Mouse (Mus musculus) spleen, adult 2 months (tissue): ENCODE results near the gene Sec24c. TPM values are rescaled to one million over a fixed set of nuclear protein-coding genes. Genes with fewer than 3 reads are reported as not detected.
A peak's percentile ranks its signal among the peaks of the same experiment; 100 is the strongest.

Source experiments
- DNase-seq, 2 experiments: peaks; one replicate each; pipeline versions ENCODE4 v3.0.0 to v3.0.0-alpha.2; 2012 to 2021; ENCODE audit warnings: low spot score in 2 of 2, low read depth in 1 of 2
- H3K27ac ChIP-seq: fragments of 200-500 bp; 2 replicates; pipeline ENCODE4 v1.5.1; 2012; ENCODE audit warnings: low read length, inconsistent platforms; ENCODE audit not compliant: insufficient read depth
- H3K27me3 ChIP-seq: fragments of 200-500 bp; 2 replicates; pipeline ENCODE4 v1.6.1; 2012; ENCODE audit warnings: mild to moderate bottlenecking, moderate library complexity, low read length, inconsistent platforms; ENCODE audit not compliant: control insufficient read depth, insufficient read depth
- H3K36me3 ChIP-seq: fragments of 200-500 bp; 2 replicates; pipeline ENCODE4 v1.6.1; 2012; ENCODE audit warnings: mild to moderate bottlenecking, low read length, inconsistent platforms; ENCODE audit not compliant: control insufficient read depth, insufficient read depth
- H3K4me1 ChIP-seq: fragments of 200-500 bp; 2 replicates; pipeline ENCODE4 v1.6.1; 2011; ENCODE audit warnings: inconsistent platforms; ENCODE audit not compliant: control insufficient read depth, insufficient read depth, insufficient read length
- H3K4me3 ChIP-seq: fragments of 200-500 bp; 2 replicates; pipeline ENCODE4 v1.5.1; 2011; ENCODE audit warnings: mild to moderate bottlenecking, inconsistent platforms; ENCODE audit not compliant: insufficient read depth, insufficient read length; ENCODE audit errors: extremely low read depth
- CTCF ChIP-seq: fragments of 200-500 bp; IDR thresholded peaks from 2 replicates; pipeline ENCODE4 v1.5.1; 2011; ENCODE audit warnings: mild to moderate bottlenecking, inconsistent platforms; ENCODE audit not compliant: insufficient read depth, insufficient read length, insufficient replicate concordance; ENCODE audit errors: extremely low read depth
- POLR2A ChIP-seq: fragments of 200-500 bp; IDR thresholded peaks from 2 replicates; pipeline ENCODE4 v1.6.1; 2011; ENCODE audit warnings: low read depth, low read length, inconsistent platforms
- WGBS: fragments of 180-500 bp; shearing (Covaris S2); methylation state at CpG from one replicate; pipeline ENCODE4 v1.1.7; 2018; 5-methylcytosine and 5-hydroxymethylcytosine counted together
- polyA plus RNA-seq: library from polyadenylated mRNA; depleted of rRNA; stranded (reverse); fragments of >200 nt; gene quantifications from 2 replicates; pipeline ENCODE4 v1.2.3, GENCODE M21; 2012

Sec24c gene
- polyA plus RNA-seq, 1 experiment: 181 TPM

- Histone ChIP-seq H3K4me1 (no peaks in the 10 kb centered on the region; the same call in 1 of the 2 replicates), H3K4me3 (peak within 1 kb of the TSS; percentile 89), H3K36me3 (peaks cover 12% of the 10 kb centered on the region), H3K27me3 (no peaks in the 10 kb centered on the region), H3K27ac (peak within 1 kb of the TSS; percentile 72)
- peak; percentile 57 to 83 for DNase-seq
- under 1% methylated on average over 79 of the region's 80 CpGs for WGBS
- peak; percentile 65 for TF ChIP-seq POLR2A
- TF ChIP-seq CTCF: no peak
Measured at GRCm38 (mm10) chr14:20707201-20708190, 33.4 kb downstream of the Sec24c start, which contains the start of gene Zswim8. Zswim8 (plus strand) TSS chr14:20707552.

- no peak for DNase-seq
- Histone ChIP-seq H3K27ac (peak overlapping the region; percentile 59; the same call in 1 of the 2 replicates), H3K27me3 (no peaks in the 10 kb centered on the region), H3K4me3 (peak overlapping the region; percentile 89), H3K4me1 (no peaks in the 10 kb centered on the region; the same call in 1 of the 2 replicates), H3K36me3 (peaks cover 18% of the 10 kb centered on the region)
- TF ChIP-seq CTCF (no peak), POLR2A (no peak)
- WGBS: 4% methylated on average over 10 of the region's 10 CpGs
Measured at GRCm38 (mm10) chr14:20708239-20708638, 34.1 kb downstream of the Sec24c start.

GRCm38 (mm10) chr14:20713832-20714231 lies 39.7 kb downstream of the Sec24c start:
- H3K27me3 ChIP-seq: no peaks in the 10 kb centered on the region
- H3K4me1 ChIP-seq: no peaks in the 10 kb centered on the region; the same call in 1 of the 2 replicates
- no peak overlapping the region for H3K4me3 ChIP-seq
- no peak for TF ChIP-seq CTCF
- no peak for TF ChIP-seq POLR2A
- H3K36me3 ChIP-seq: peaks cover 55% of the 10 kb centered on the region
- no peak for DNase-seq
- WGBS: 93% methylated on average over 11 of the region's 11 CpGs
- no peak overlapping the region for H3K27ac ChIP-seq

GRCm38 (mm10) chr14:20718443-20718842 lies 44.3 kb downstream of the Sec24c start:
- WGBS: 95% methylated on average over 10 of the region's 10 CpGs
- TF ChIP-seq POLR2A: no peak

GRCm38 (mm10) chr14:20719767-20720166 lies 45.7 kb downstream of the Sec24c start:
- no peaks in the 10 kb centered on the region for H3K27me3 ChIP-seq
- TF ChIP-seq POLR2A (no peak), CTCF (no peak)
- 95% methylated on average over 12 of the region's 12 CpGs for WGBS
- DNase-seq: no peak
- no peak overlapping the region for H3K27ac ChIP-seq
- H3K4me3 ChIP-seq: no peak overlapping the region
- H3K36me3 ChIP-seq: peaks cover 53% of the 10 kb centered on the region
- H3K4me1 ChIP-seq: no peaks in the 10 kb centered on the region

More at GRCm38 (mm10) chr14:20718443-20718842, 44.3 kb downstream of the Sec24c start:
- H3K27ac ChIP-seq: no peak overlapping the region
- DNase-seq: no peak
- H3K4me1 ChIP-seq: no peaks in the 10 kb centered on the region
- H3K36me3 ChIP-seq: peaks cover 65% of the 10 kb centered on the region
- no peaks in the 10 kb centered on the region for H3K27me3 ChIP-seq
- H3K4me3 ChIP-seq: no peak overlapping the region

- Histone ChIP-seq H3K27me3 (no peaks in the 10 kb centered on the region), H3K4me1 (no peaks in the 10 kb centered on the region), H3K27ac (no peak overlapping the region), H3K36me3 (peaks cover 51% of the 10 kb centered on the region), H3K4me3 (no peak overlapping the region)
- TF ChIP-seq CTCF (no peak), POLR2A (no peak)
- 93% methylated on average over 4 of the region's 4 CpGs for WGBS
- no peak for DNase-seq
Measured at GRCm38 (mm10) chr14:20721371-20721770, 47.3 kb downstream of the Sec24c start.

- Histone ChIP-seq H3K4me3 (no peak overlapping the region), H3K36me3 (peaks cover 57% of the 10 kb centered on the region), H3K27ac (no peak overlapping the region), H3K27me3 (no peaks in the 10 kb centered on the region), H3K4me1 (no peaks in the 10 kb centered on the region)
- 96% methylated on average over 12 of the region's 12 CpGs for WGBS
- TF ChIP-seq CTCF (no peak), POLR2A (no peak)
- DNase-seq: no peak
Measured at GRCm38 (mm10) chr14:20723006-20723405, 48.9 kb downstream of the Sec24c start.
